Mouse (Mus musculus): ENCODE results near the gene Sh2d3c.

Gene Sh2d3c

DNA sequence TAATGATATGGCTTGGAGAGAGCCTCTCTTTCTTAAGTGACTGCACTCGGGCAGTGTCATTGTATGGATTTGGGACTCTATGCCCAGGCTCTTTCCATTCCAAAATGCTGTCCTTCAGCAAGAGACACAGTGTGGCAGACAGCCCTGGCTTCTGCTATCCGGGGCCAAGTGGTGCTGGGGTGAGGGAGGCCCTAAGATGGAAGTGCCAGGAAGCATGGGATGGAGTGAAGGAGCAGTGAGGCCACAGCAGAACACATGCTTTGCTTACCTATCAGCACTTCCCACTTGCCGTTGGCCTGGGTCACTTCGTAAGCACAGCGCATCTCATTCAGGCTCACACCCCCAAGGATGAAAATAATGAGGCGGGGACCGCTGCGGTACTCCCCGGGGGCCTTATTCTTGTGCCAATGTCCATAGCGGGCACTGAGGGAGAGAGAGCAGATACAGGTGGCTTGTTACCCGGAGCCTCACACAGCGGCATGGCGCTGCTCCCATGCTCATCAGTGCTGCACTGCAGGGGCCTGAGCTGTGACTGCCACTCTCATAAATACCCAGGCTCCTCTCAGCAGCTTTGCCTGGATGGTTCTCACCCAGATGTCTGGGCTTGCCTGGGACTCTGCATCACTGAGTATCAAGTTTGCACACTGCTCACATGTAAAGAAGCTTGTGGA, 75.0 kb downstream of the Sh2d3c start:
- no peak for DNase-seq (ENCODE audit: low spot score)

DNA sequence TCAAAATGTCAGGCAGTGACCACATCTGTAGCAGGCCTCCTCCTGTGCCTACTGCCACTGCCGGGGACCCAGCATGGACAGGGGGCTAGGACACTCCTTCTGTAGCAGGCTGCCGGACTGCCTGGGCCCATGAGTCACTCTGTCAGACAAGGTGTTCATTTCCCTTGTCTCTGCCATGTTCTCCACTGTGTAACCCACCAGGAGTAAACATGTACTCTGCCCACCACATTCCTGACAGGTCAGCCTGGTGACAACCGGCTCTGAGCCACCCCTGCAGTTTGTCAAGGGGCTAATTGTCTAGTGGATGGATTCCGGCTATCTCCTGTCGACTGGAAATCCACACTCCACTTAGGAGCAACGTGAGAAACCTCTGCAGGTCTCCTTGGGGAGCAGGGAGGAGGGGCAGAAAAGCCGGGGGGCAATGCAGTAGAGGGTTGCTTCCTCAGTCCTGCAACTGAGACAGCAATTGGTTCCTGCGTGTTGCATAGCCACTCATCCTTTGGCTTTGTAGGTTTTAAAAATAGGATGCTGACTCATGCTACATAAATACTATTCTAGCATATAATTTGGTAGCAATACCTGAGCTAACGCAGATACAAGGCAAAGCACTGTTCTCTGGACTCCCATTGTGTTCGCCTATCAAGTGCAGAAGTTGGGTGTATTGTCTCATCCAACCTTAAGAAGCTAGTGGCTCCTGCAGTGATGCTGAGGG, 77.6 kb downstream of the Sh2d3c start:
- no peak for DNase-seq (ENCODE audit: low spot score)

All from ovary, adult 18-20 months (tissue).